Mouse (Mus musculus) MEL (cell line): Measurements from ENCODE around the gene Zfp42.

ENCODE experiments used
- CTCF ChIP-seq, 3 experiments: IDR thresholded peaks in 2 of 3; conservative IDR thresholded peaks in 1 of 3; 2 replicates each; pipeline ENCODE4 v1.5.1; 2011 to 2012; ENCODE audit warnings: low read length in 3 of 3, low read depth in 2 of 3, mild to moderate bottlenecking in 2 of 3, improper control_type of control experiment in 1 of 3, inconsistent platforms in 1 of 3, mixed read lengths in 1 of 3, moderate library complexity in 1 of 3; ENCODE audit not compliant: control insufficient read depth in 1 of 3, insufficient read depth in 1 of 3, poor library complexity in 1 of 3, severe bottlenecking in 1 of 3
- GATA1 ChIP-seq: IDR thresholded peaks from 2 replicates; pipeline ENCODE4 v1.6.1; 2011; ENCODE audit warnings: low read depth, low read length, improper control_type of control experiment
- HCFC1 ChIP-seq: IDR thresholded peaks from 2 replicates; pipeline ENCODE4 v1.6.1; 2012; ENCODE audit warnings: low read depth, mild to moderate bottlenecking, inconsistent platforms, low read length, improper control_type of control experiment, moderate library complexity
- POLR2A ChIP-seq, 2 experiments: IDR thresholded peaks; 2 replicates each; pipeline ENCODE4 v1.6.1; 2011 to 2012; ENCODE audit warnings: low read length in 2 of 2, mild to moderate bottlenecking in 2 of 2, control low read depth in 1 of 2, improper control_type of control experiment in 1 of 2, low read depth in 1 of 2, moderate library complexity in 1 of 2; ENCODE audit not compliant: control insufficient read depth in 1 of 2, insufficient read depth in 1 of 2, poor library complexity in 1 of 2
- POLR2AphosphoS5 ChIP-seq: IDR thresholded peaks from 2 replicates; pipeline ENCODE4 v1.6.1; 2012; ENCODE audit warnings: low read depth, borderline replicate concordance, mild to moderate bottlenecking, inconsistent platforms, low read length, moderate library complexity, mixed read lengths
- RAD21 ChIP-seq: IDR thresholded peaks from 2 replicates; pipeline ENCODE4 v1.6.1; 2011; ENCODE audit warnings: mild to moderate bottlenecking, low read depth, low read length, improper control_type of control experiment
- SMC3 ChIP-seq: IDR thresholded peaks from 2 replicates; pipeline ENCODE4 v1.6.1; 2011; ENCODE audit warnings: low read depth, low read length, improper control_type of control experiment
- USF1 ChIP-seq: IDR thresholded peaks from 2 replicates; pipeline ENCODE4 v1.6.1; 2014; ENCODE audit warnings: low read depth, mild to moderate bottlenecking, inconsistent platforms, low read length, improper control_type of control experiment, moderate library complexity
- ZC3H11A ChIP-seq: IDR thresholded peaks from 2 replicates; pipeline ENCODE4 v1.6.1; 2012; ENCODE audit warnings: low read depth, mild to moderate bottlenecking, inconsistent platforms, low read length, improper control_type of control experiment

DNA sequence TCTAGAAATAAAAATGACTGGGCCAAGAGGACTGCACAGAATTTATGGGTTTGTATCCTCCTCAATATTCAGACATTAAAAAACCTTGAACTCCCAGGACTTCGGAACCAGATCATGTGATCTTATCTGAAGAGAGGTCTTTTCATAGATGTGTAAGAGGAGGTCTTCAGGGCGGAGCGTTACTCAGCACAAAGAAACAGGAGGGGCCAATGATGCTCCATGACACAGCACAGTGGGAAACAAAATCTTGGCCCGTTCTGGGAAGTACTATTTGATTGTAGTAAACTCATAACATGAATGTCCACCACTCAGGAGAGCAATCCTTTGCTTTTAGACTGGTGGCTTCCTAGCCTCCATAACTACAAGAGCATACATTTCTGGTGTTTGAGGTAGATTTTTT is 12.6 kb downstream of the Zfp42 start:
- TF ChIP-seq GATA1 (no peak), CTCF (IDR thresholded peaks at IDR 0.05 in 2 of 3, conservative IDR thresholded peaks at IDR 0.05 in 1 of 3; ENCODE audit: control insufficient read depth in 1 of 3, insufficient read depth in 1 of 3, low read depth in 2 of 3, low read length in 3 of 3, poor library complexity in 1 of 3, severe bottlenecking in 1 of 3) (no peak), USF1 (no peak), RAD21 (no peak), POLR2A (IDR thresholded peaks at IDR 0.05; ENCODE audit: control insufficient read depth in 1 of 2, insufficient read depth in 1 of 2, low read depth in 1 of 2, low read length in 2 of 2, poor library complexity in 1 of 2) (no peak), SMC3 (no peak), HCFC1 (no peak), POLR2AphosphoS5 (no peak), ZC3H11A (no peak)
